In the genomic region with DNA sequence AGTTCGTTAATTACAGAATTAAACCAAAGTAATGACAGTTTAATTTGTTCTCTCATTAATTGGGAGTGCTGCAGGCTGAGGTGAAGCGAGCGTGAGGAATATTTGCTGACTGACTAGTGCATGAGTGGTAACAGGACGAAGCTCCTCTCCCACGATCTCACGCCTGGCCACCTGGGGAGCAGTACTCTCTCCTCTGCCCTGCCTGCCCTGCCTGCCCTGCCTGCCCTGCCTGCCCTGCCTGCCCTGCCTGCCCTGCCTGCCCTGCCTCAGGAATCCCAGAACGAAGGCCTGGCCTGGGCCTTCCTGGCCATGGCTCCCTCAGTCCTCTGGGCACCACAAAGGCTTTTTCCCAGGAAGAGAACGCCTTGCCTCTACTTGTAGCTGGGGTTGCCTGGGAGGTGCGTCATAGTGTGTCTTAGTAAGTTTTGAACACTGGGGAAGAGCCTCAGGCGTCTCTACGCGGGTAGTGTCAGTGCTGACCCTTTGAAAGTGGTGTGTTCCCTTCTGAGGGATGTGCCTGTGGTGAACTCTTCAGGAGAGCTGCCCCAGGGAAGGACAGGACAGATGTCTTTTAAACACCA, we compare ENCODE assay signal across 8 mouse cellular contexts.
DNase-seq lines count a peak whose midpoint lies in the region; ATAC-seq lines count a peak whose summit lies in the region.

No protein-coding gene starts in this region.

- H3K36me3 ChIP-seq in liver, embryonic 11.5 days (ENCODE audit: control insufficient read depth, insufficient read depth, low read length): no peaks in the 10 kb centered on the region
- H3K36me3 ChIP-seq in forebrain, embryonic 15.5 days: no peaks in the 10 kb centered on the region
- H3K36me3 ChIP-seq in neural tube, embryonic 15.5 days: no peaks in the 10 kb centered on the region

- H3K4me3 ChIP-seq in liver, embryonic 11.5 days (ENCODE audit: low read depth, low read length): no peak overlapping the region
- peak overlapping the region; percentile 22 for H3K4me3 ChIP-seq in forebrain, embryonic 15.5 days
- H3K4me3 ChIP-seq in neural tube, embryonic 15.5 days (replicated peaks): peak overlapping the region; percentile 7; the same call in 1 of the 2 replicates

- H3K9ac ChIP-seq in liver, embryonic 11.5 days (ENCODE audit: low read depth, low read length): no peak overlapping the region
- peak overlapping the region; percentile 29; the same call in 1 of the 2 replicates for H3K9ac ChIP-seq in forebrain, embryonic 15.5 days (replicated peaks)
- H3K9ac ChIP-seq in neural tube, embryonic 15.5 days (replicated peaks): no peak overlapping the region

- no peak overlapping the region for H3K27ac ChIP-seq in liver, embryonic 11.5 days (ENCODE audit: low read depth, low read length)
- H3K27ac ChIP-seq in forebrain, embryonic 15.5 days (replicated peaks): peak overlapping the region; percentile 63
- peak overlapping the region; percentile 71 for H3K27ac ChIP-seq in neural tube, embryonic 15.5 days (replicated peaks)

- H3K27me3 ChIP-seq in liver, embryonic 11.5 days (replicated peaks; ENCODE audit: control insufficient read depth, insufficient read depth, low read length): no peaks in the 10 kb centered on the region
- H3K27me3 ChIP-seq in forebrain, embryonic 15.5 days: peaks cover 16% of the 10 kb centered on the region; the same call in 1 of the 2 replicates
- H3K27me3 ChIP-seq in neural tube, embryonic 15.5 days (replicated peaks): peaks cover 3% of the 10 kb centered on the region; the same call in 1 of the 2 replicates

- peaks cover 4% of the 10 kb centered on the region; the same call in 1 of the 2 replicates for H3K4me1 ChIP-seq in liver, embryonic 11.5 days (replicated peaks; ENCODE audit: control insufficient read depth, insufficient read depth, low read length)
- peaks cover 53% of the 10 kb centered on the region for H3K4me1 ChIP-seq in forebrain, embryonic 15.5 days
- peaks cover 55% of the 10 kb centered on the region for H3K4me1 ChIP-seq in neural tube, embryonic 15.5 days

- H3K9me3 ChIP-seq in liver, embryonic 11.5 days (ENCODE audit: control insufficient read depth, low read length): no peaks in the 10 kb centered on the region
- no peaks in the 10 kb centered on the region for H3K9me3 ChIP-seq in forebrain, embryonic 15.5 days
- no peaks in the 10 kb centered on the region for H3K9me3 ChIP-seq in neural tube, embryonic 15.5 days (replicated peaks)

- no peak for ATAC-seq in liver, embryonic 11.5 days (replicated peaks; ENCODE audit: low FRiP score)
- peak; percentile 59 for ATAC-seq in forebrain, embryonic 15.5 days (replicated peaks)
- peak; percentile 56 for ATAC-seq in neural tube, embryonic 15.5 days (ENCODE audit: low FRiP score)
- ATAC-seq in megakaryocyte-erythroid progenitor cell, adult 5-6 weeks (replicated peaks; ENCODE audit: low FRiP score, low TSS enrichment, poor library complexity, severe bottlenecking): no peak
- ATAC-seq in megakaryocyte, adult 5-6 weeks (ENCODE audit: poor library complexity, severe bottlenecking): no peak

- no peak for DNase-seq in liver, embryonic 11.5 days (ENCODE audit: low spot score)
- no peak for DNase-seq in liver
- DNase-seq in kidney, postnatal 10 days: peak; percentile 28
- DNase-seq in spleen, postnatal 36 days (ENCODE audit: low spot score in 2 of 2): no peak

- 55% methylated on average over 12 of the region's 12 CpGs for WGBS in liver, embryonic 11.5 days
- WGBS in forebrain, embryonic 15.5 days: 8% methylated on average over 12 of the region's 12 CpGs
- WGBS in neural tube, embryonic 15.5 days: 21% methylated on average over 12 of the region's 12 CpGs

- peak overlapping the region; percentile 40 for H3K4me2 ChIP-seq in liver, embryonic 11.5 days
- peak overlapping the region; percentile 43 for H3K4me2 ChIP-seq in forebrain, embryonic 15.5 days (replicated peaks)
- H3K4me2 ChIP-seq in neural tube, embryonic 15.5 days: peak overlapping the region; percentile 50

Comparison
In these comparisons a context has a peak if more than half of its experiments do, and no peak if none do; other contexts are left out.
1. ATAC-seq: peak in forebrain, embryonic 15.5 days (single experiment) and neural tube, embryonic 15.5 days (single experiment); none in liver, embryonic 11.5 days (single experiment), megakaryocyte-erythroid progenitor cell, adult 5-6 weeks (single experiment) and megakaryocyte, adult 5-6 weeks (single experiment).
2. Peak in every context shown above with its lines, with median percentiles within 50 percentile points of each other: H3K4me2 ChIP-seq.